Mouse (Mus musculus): ENCODE measurements around the gene 4921539E11Rik.

DNA sequence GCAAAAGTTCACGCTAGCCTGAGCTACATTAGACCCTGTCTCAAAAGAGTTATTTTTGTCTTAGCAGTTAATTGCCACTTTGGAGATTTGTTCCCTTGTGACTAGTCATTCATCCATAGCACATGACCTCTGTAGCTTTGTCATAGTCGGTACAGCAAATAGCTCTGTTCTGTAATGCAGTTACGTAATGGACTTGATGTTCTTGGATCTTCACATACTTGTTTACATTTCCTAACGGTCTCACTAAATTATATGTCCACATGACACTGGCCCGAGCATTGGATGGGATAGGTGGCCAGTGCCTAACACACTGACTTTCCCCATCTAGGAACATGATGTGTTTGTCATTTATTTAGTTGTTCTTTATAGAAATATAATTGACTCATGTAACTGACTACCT is 44.5 kb upstream of the 4921539E11Rik start:
- TF ChIP-seq CTCF (conservative IDR thresholded peaks at IDR 0.05; ENCODE audit: insufficient read depth, insufficient read length, low read depth, low read length), result no peak
- TF ChIP-seq POLR2A (IDR thresholded peaks at IDR 0.05; ENCODE audit: low read depth, low read length), result no peak

All from kidney, adult 2 months (tissue).